Mouse (Mus musculus) heart, embryonic 15.5 days (tissue): ENCODE measurements at regions not wholly inside any gene's neighbourhood (a gene's known extent, or its start where the extent isn't known, plus 50 kb on each side); places are given as distances from the start of the nearest gene placed in this dataset.

ENCODE experiments used
- ATAC-seq: fragments of 200-750 bp; cut with Nextera tagmentation; replicated peaks from 2 replicates; pipeline ENCODE4 v1.8.0; 2017; ENCODE audit warnings: low read depth, moderate TSS enrichment; ENCODE audit not compliant: insufficient number of reproducible peaks, insufficient read depth, low FRiP score
- H3K27ac ChIP-seq: fragments of 300-500 bp; sonication (generic); 2 replicates; pipeline ENCODE4 v1.5.1; 2015; ENCODE audit warnings: mild to moderate bottlenecking, inconsistent platforms
- H3K27me3 ChIP-seq: fragments of 300-500 bp; sonication (generic); 2 replicates; pipeline ENCODE4 v1.6.1; 2015; ENCODE audit warnings: inconsistent platforms
- H3K36me3 ChIP-seq: fragments of 300-500 bp; sonication (generic); 2 replicates; pipeline ENCODE4 v1.6.1; 2015; ENCODE audit warnings: mild to moderate bottlenecking, inconsistent platforms
- H3K4me1 ChIP-seq: fragments of 300-500 bp; sonication (generic); replicated peaks from 2 replicates; pipeline ENCODE4 v1.6.1; 2015; ENCODE audit warnings: inconsistent platforms
- H3K4me2 ChIP-seq: fragments of 300-500 bp; sonication (generic); 2 replicates; pipeline ENCODE4 v1.6.1; 2015; ENCODE audit warnings: inconsistent platforms, mild to moderate bottlenecking, moderate library complexity
- H3K4me3 ChIP-seq: fragments of 300-500 bp; sonication (generic); 2 replicates; pipeline ENCODE4 v1.5.1; 2015; ENCODE audit warnings: mild to moderate bottlenecking, inconsistent platforms
- H3K9ac ChIP-seq: fragments of 300-500 bp; sonication (generic); 2 replicates; pipeline ENCODE4 v1.6.1; 2015; ENCODE audit warnings: mild to moderate bottlenecking, inconsistent platforms
- H3K9me3 ChIP-seq: fragments of 300-500 bp; sonication (generic); replicated peaks from 2 replicates; pipeline ENCODE4 v1.6.1; 2016; ENCODE audit warnings: inconsistent platforms
- WGBS: fragments of 180-500 bp; shearing (Covaris S2); methylation state at CpG from one replicate; pipeline ENCODE4 v1.1.7; 2015; ENCODE audit warnings: mixed read lengths; 5-methylcytosine and 5-hydroxymethylcytosine counted together

GRCm38 (mm10) chr2:45586588-45587200, 469.5 kb upstream of the Zeb2 start:
- Histone ChIP-seq H3K36me3 (no peaks in the 10 kb centered on the region), H3K27ac (no peak overlapping the region), H3K4me2 (no peak overlapping the region), H3K27me3 (no peaks in the 10 kb centered on the region), H3K9ac (no peak overlapping the region), H3K4me3 (no peak overlapping the region), H3K4me1 (0 out of 2 replicates have a peak, but pooled peaks cover under 1% of the 10 kb centered on the region), H3K9me3 (no peaks in the 10 kb centered on the region)
- ATAC-seq, result no peak; the same call in 1 of the 2 replicates
- WGBS, result 36% methylated on average over 1 of the region's 1 CpGs

DNA sequence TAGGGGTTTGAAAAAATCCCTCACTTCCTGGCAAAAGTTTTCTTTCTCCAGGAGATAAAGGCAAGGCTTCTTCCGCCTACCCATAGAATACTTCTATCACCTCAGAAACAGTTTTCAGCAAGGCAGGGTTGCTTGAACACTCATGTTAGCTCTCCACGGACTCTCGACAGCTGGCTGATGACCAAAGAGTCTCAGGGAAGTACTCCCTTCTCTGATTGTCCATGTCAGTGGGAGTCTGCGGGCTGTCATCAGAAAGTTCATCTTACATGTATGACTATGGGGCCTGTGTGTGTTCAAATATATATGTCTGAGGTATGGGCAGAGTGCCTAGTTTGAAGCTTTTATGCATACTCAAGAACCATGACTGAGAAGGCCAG, 464.3 kb upstream of the Zeb2 start:
- peak overlapping the region; percentile 48 for H3K4me2 ChIP-seq
- peak; percentile 60 for ATAC-seq
- no peaks in the 10 kb centered on the region for H3K36me3 ChIP-seq
- peak overlapping the region; percentile 32 for H3K27ac ChIP-seq
- whole genome bisulfite sequencing, result 25% methylated on average over 4 of the region's 4 CpGs
- no peak overlapping the region for H3K9ac ChIP-seq
- H3K27me3 ChIP-seq, result no peaks in the 10 kb centered on the region
- H3K9me3 ChIP-seq, result no peaks in the 10 kb centered on the region
- 0 out of 2 replicates have a peak, but pooled peaks cover 5% of the 10 kb centered on the region for H3K4me1 ChIP-seq
- H3K4me3 ChIP-seq, result 0 out of 2 replicates have a peak overlapping the region, but pooled peaks have one; percentile 2

DNA sequence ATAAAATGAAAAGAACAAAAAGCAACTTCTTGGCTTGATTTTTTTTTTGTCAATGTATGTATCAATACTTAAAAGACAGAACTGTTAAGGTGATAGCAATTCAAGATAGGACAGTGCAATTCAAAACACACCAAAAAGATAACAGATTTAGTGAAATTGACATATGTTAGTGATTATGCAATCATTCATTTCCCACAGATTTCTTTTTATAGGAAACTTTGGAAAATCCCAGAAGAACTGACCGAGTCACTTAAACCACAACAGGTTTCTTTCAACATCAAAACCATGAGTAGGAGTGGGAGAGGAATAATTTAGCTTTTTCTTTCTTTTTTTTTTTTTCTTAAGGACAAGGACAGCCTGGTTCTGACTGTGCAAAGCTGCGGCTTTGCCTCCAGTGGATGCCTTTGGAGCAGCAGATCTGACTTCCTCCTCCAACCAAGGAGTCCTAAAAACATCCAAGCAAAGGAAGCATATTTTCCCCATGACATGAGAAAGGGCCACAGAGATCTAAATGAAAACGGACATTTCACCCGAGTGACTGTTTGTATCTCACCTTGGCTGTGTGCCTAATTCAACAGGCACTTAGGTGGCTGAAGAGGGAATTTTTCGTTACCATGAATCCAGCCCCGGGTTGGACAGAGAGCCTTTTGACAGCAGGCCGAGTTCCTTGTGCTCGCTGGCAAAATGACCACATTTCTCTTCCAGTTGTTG, 463.8 kb upstream of the Zeb2 start:
- H3K4me3 ChIP-seq, result 0 out of 2 replicates have a peak overlapping the region, but pooled peaks have one; percentile 2
- 0 out of 2 replicates have a peak, but pooled peaks cover 5% of the 10 kb centered on the region for H3K4me1 ChIP-seq
- H3K9ac ChIP-seq, result no peak overlapping the region
- H3K9me3 ChIP-seq, result no peaks in the 10 kb centered on the region
- ATAC-seq, result peak; percentile 69
- 25% methylated on average over 8 of the region's 8 CpGs for WGBS
- peak overlapping the region; percentile 32 for H3K27ac ChIP-seq
- no peaks in the 10 kb centered on the region for H3K27me3 ChIP-seq
- no peaks in the 10 kb centered on the region for H3K36me3 ChIP-seq
- H3K4me2 ChIP-seq, result peak overlapping the region; percentile 48

- no peaks in the 10 kb centered on the region for H3K9me3 ChIP-seq
- H3K9ac ChIP-seq, result no peak overlapping the region
- no peaks in the 10 kb centered on the region for H3K27me3 ChIP-seq
- H3K4me3 ChIP-seq, result no peak overlapping the region
- ATAC-seq, result no peak
- no peak overlapping the region for H3K4me2 ChIP-seq
- no peak overlapping the region; the same call in 1 of the 2 replicates for H3K27ac ChIP-seq
- no peaks in the 10 kb centered on the region for H3K36me3 ChIP-seq
- WGBS, result 56% methylated on average over 3 of the region's 3 CpGs
- H3K4me1 ChIP-seq, result no peaks in the 10 kb centered on the region
These were observed 455.7 kb upstream of the Zeb2 start for GRCm38 (mm10) chr2:45572906-45573305.

GRCm38 (mm10) chr2:45554707-45555106, 437.5 kb upstream of the Zeb2 start:
- 70% methylated on average over 4 of the region's 4 CpGs for WGBS

GRCm38 (mm10) chr2:45541394-45541793, 424.2 kb upstream of the Zeb2 start:
- Histone ChIP-seq H3K27ac (no peak overlapping the region), H3K4me2 (no peak overlapping the region), H3K36me3 (no peaks in the 10 kb centered on the region), H3K27me3 (no peaks in the 10 kb centered on the region), H3K4me3 (no peak overlapping the region), H3K4me1 (no peaks in the 10 kb centered on the region), H3K9me3 (no peaks in the 10 kb centered on the region), H3K9ac (no peak overlapping the region)
- 82% methylated on average over 3 of the region's 3 CpGs for WGBS
- ATAC-seq, result no peak

More at GRCm38 (mm10) chr2:45554707-45555106, 437.5 kb upstream of the Zeb2 start:
- Histone ChIP-seq H3K27ac (no peak overlapping the region), H3K27me3 (no peaks in the 10 kb centered on the region), H3K4me2 (no peak overlapping the region), H3K9ac (no peak overlapping the region), H3K36me3 (no peaks in the 10 kb centered on the region), H3K4me1 (no peaks in the 10 kb centered on the region), H3K9me3 (no peaks in the 10 kb centered on the region), H3K4me3 (no peak overlapping the region)
- no peak for ATAC-seq

DNA sequence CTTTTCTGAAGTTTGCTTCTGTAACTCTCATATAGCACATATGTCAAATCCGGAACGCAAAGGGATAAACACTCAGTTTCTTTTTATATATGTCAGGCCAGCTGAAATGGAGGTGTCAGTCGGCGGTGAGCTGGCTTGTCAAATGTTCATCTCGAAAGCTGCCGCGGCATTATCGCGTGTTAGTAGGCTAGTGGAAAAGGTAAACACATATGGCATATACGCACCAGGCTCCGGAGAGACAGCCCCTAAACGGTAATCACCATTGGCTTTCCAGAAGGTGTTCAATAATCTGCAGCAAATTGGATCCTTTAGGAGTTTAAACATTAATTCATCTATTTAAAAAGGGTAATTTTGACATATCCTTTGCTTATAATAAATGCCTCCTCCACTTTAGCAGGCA, 421.8 kb upstream of the Zeb2 start:
- WGBS, result 89% methylated on average over 12 of the region's 12 CpGs
- ATAC-seq, result no peak

GRCm38 (mm10) chr2:45537722-45538121, 420.5 kb upstream of the Zeb2 start:
- Histone ChIP-seq H3K4me1 (no peaks in the 10 kb centered on the region), H3K9me3 (no peaks in the 10 kb centered on the region), H3K9ac (no peak overlapping the region), H3K4me2 (no peak overlapping the region), H3K36me3 (no peaks in the 10 kb centered on the region), H3K4me3 (no peak overlapping the region), H3K27ac (no peak overlapping the region), H3K27me3 (no peaks in the 10 kb centered on the region)
- 84% methylated on average over 7 of the region's 7 CpGs for WGBS
- no peak for ATAC-seq

More for the DNA sequence above, 421.8 kb upstream of the Zeb2 start:
- H3K27ac ChIP-seq, result no peak overlapping the region
- H3K36me3 ChIP-seq, result no peaks in the 10 kb centered on the region
- H3K27me3 ChIP-seq, result no peaks in the 10 kb centered on the region
- H3K4me1 ChIP-seq, result no peaks in the 10 kb centered on the region
- H3K4me2 ChIP-seq, result no peak overlapping the region
- no peak overlapping the region for H3K4me3 ChIP-seq
- H3K9me3 ChIP-seq, result no peaks in the 10 kb centered on the region
- no peak overlapping the region for H3K9ac ChIP-seq

- H3K4me1 ChIP-seq, result no peaks in the 10 kb centered on the region
- no peak overlapping the region for H3K4me3 ChIP-seq
- ATAC-seq, result no peak
- H3K4me2 ChIP-seq, result no peak overlapping the region
- H3K27me3 ChIP-seq, result no peaks in the 10 kb centered on the region
- H3K36me3 ChIP-seq, result no peaks in the 10 kb centered on the region
- WGBS, result 43% methylated on average over 5 of the region's 5 CpGs
- H3K9me3 ChIP-seq, result no peaks in the 10 kb centered on the region
- no peak overlapping the region for H3K27ac ChIP-seq
- no peak overlapping the region for H3K9ac ChIP-seq
These were observed 417.6 kb upstream of the Zeb2 start for GRCm38 (mm10) chr2:45534806-45535205.

GRCm38 (mm10) chr2:45522310-45522709, 405.1 kb upstream of the Zeb2 start:
- no peak overlapping the region for H3K4me3 ChIP-seq
- H3K27me3 ChIP-seq, result no peaks in the 10 kb centered on the region
- no peak overlapping the region for H3K4me2 ChIP-seq
- no peak overlapping the region for H3K27ac ChIP-seq
- ATAC-seq, result no peak
- peaks cover 9% of the 10 kb centered on the region; the same call in 1 of the 2 replicates for H3K4me1 ChIP-seq
- H3K36me3 ChIP-seq, result no peaks in the 10 kb centered on the region
- 72% methylated on average over 5 of the region's 5 CpGs for whole genome bisulfite sequencing
- no peak overlapping the region for H3K9ac ChIP-seq
- no peaks in the 10 kb centered on the region for H3K9me3 ChIP-seq

DNA sequence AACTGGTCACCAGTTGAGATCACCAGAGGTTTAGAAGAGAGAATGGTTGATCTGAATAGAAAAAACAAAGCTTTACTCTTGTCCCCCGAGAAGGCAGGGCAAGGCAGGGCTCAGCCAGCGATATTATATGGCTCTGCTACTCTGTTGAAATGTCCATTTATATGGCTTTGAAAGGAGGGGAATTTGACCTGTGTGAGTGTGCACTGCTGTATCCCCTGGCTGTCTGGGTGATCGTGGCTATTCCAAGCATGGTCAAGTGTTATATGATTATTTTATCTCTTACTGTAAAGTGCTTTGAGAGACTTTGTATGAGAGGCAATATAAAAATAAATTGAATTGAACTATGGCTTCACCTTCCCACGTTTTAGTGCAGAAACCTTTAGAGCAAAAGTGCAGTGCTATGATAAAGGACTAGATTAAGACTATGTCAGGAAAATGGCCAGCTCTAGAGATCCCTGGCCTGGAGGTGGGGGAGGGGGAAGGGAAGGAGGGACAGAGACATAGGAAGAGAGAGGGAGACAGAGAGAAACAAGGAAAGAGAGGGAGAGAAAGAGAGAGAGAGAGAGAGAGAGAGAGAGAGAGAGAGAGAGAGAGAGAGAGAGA, 402.5 kb upstream of the Zeb2 start:
- H3K9ac ChIP-seq, result no peak overlapping the region
- 14% methylated on average over 4 of the region's 4 CpGs for WGBS
- no peaks in the 10 kb centered on the region for H3K9me3 ChIP-seq
- H3K4me1 ChIP-seq, result peaks cover 9% of the 10 kb centered on the region; the same call in 1 of the 2 replicates
- H3K27me3 ChIP-seq, result no peaks in the 10 kb centered on the region
- no peaks in the 10 kb centered on the region for H3K36me3 ChIP-seq
- no peak overlapping the region for H3K4me3 ChIP-seq
- peak overlapping the region; percentile 12; the same call in 1 of the 2 replicates for H3K27ac ChIP-seq
- H3K4me2 ChIP-seq, result 0 out of 2 replicates have a peak overlapping the region, but pooled peaks have one; percentile 16
- ATAC-seq, result peak; percentile 72
